Mouse (Mus musculus) E14TG2a.4 (cell line): ENCODE data around the gene Csnk2b.

Experiments
- CTCF ChIP-seq: conservative IDR thresholded peaks from 2 replicates; pipeline ENCODE4 v1.5.1; 2014; ENCODE audit warnings: low read length
- NANOG ChIP-seq: IDR thresholded peaks from 2 replicates; pipeline ENCODE4 v1.6.1; 2014; ENCODE audit warnings: borderline replicate concordance, low read length, mixed read lengths
- POU5F1 ChIP-seq: IDR thresholded peaks from 2 replicates; pipeline ENCODE4 v1.6.1; 2014; ENCODE audit warnings: low read length, borderline replicate concordance

GRCm38 (mm10) chr17:35147348-35147747, 25.5 kb upstream of the Csnk2b start:
- no peak for TF ChIP-seq CTCF
- TF ChIP-seq POU5F1, result no peak
- TF ChIP-seq NANOG, result no peak
